Mouse (Mus musculus) kidney, adult 11 months (tissue): ENCODE results near the gene Lama1.
"Not testable (repeated sequence)": the region's sequence is repeated elsewhere in the genome, so short reads cannot be mapped to it uniquely, and the experiment has no call there.

Source experiments
- DNase-seq: peaks from one replicate; pipeline ENCODE4 v3.0.0; 2022

The Lama1 gene

GRCm38 (mm10) chr17:67722055-67722454, 25.0 kb downstream of the Lama1 start:
- no peak for DNase-seq

DNA sequence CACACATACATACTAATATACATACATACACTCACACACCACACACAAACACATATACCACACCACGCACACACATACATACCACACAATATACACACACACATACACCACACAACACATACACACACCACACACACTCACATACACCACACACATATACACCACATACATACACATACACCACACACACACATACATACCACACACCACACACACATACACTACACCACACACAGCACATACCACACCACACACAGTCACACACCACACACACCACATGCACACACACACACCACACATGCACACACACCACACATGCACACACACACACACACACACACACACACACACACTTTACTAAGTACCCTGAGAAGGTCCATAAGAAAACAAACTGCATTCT, 25.5 kb downstream of the Lama1 start:
- no peak for DNase-seq

- no peak for DNase-seq
These were observed 26.4 kb downstream of the Lama1 start for GRCm38 (mm10) chr17:67723175-67724067.

DNA sequence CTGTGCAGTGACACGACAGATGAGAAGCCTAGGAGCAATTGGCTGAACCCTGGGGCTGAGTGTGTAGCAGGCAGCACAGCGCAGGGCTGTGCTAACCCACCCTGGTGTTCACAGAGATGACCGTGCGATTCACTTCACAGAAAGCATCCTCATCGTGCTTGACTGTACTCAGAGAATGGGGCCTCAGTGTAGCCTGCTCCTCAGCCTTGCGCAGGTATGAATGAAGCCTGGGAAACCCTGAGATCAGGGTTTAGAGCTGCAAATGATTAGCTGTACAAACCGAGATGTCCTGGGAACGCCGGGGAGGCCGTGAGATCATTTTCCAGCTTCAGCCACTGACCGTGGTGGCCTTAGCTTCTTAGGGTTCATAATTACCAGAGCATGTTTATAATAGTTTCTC, 29.5 kb downstream of the Lama1 start:
- DNase-seq, result peak; percentile 42

GRCm38 (mm10) chr17:67728751-67729150, 31.7 kb downstream of the Lama1 start:
- peak; percentile 72 for DNase-seq

DNA sequence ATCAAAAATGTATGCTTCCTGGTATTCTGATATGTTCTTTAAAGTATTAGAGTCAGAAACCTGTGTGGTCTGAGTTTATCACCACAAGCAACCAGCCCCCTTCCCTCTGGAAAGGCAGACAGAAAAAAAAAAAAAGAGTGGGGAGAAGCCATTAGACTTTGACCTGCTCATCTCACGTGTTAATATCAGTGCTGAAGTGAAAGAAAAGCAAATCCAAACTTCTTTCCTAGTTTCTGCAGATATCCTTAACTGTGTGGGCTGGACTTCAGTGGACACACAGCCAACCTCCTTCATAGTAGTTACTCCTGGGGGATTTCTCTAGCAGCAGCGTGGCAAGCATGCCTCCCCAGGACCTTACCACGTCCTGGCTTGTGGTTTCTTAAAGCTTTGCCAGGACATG, 34.0 kb downstream of the Lama1 start:
- DNase-seq, result peak; percentile 37

GRCm38 (mm10) chr17:67731964-67732363, 34.9 kb downstream of the Lama1 start:
- no peak for DNase-seq

GRCm38 (mm10) chr17:67733516-67733915, 36.5 kb downstream of the Lama1 start:
- DNase-seq, result no peak

- no peak for DNase-seq
These were observed 38.7 kb downstream of the Lama1 start for GRCm38 (mm10) chr17:67735722-67736121.

DNA sequence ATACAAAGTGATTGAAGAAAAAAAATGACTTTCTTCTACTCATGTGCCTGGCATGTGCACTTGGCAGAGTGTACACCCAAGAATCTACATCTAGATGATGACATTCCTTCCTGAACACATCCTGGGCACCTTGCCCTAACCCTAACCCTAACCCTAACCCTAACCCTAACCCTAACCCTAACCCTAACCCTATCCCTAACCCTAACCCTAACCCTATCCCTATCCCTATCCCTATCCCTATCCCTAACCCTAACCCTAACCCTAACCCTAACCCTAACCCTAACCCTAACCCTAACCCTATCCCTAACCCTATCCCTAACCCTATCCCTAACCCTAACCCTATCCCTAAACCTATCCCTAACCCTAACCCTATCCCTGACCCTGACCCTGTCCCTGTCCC, 44.2 kb downstream of the Lama1 start:
- not testable (repeated sequence) for DNase-seq

DNA sequence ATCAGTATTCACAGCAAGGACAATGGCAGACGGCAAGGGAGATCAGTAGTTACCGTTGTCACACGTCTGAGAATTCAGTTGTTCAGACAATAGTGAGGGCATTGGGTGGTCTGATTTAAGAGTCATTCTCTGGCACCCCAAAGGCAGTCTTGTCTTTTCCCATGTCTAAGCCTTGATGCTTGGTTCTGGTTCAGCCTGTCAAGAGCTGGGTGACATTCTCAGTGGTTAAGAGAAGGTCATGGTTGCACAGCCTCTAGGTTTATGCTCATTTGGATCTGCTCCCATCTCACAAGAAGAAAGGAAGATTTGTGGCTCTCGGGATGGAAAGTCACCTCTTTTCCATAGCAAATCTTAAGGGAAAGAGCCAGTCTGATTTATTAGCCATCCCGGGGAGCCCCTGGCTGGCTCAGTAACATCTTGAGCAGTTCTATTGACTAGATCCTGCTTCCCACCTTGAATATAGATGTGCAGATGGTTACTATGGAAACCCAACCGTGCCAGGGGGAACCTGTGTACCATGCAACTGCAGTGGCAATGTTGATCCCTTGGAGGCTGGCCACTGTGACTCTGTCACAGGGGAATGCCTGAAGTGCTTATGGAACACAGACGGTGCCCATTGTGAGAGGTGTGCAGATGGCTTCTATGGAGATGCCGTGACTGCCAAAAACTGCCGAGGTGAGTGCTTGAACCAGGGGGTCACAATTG, 67.3 kb downstream of the Lama1 start:
- DNase-seq, result no peak

GRCm38 (mm10) chr17:67773608-67774007, 76.5 kb downstream of the Lama1 start:
- DNase-seq, result no peak

DNA sequence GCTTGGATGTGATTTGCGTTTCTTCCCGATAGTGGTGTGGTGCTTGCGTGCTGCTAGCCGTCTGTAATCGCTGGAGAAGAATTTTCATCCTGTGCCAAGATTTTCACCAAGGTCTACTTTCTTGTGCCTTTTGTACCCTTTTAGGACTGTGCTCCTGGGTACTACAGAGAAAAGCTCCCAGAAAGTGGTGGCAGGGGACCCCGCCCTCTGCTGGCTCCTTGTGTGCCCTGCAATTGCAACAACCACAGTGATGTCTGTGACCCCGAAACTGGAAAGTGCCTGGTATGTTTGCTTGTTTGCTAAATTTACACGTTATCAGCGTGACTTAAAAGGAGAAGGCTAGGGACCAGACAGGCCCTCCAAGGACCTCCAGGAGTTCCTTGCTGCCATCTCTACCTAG, 79.7 kb downstream of the Lama1 start:
- no peak for DNase-seq

GRCm38 (mm10) chr17:67779812-67780211, 82.8 kb downstream of the Lama1 start:
- DNase-seq, result peak; percentile 36

GRCm38 (mm10) chr17:67791091-67791490, 94.0 kb downstream of the Lama1 start:
- DNase-seq, result no peak

GRCm38 (mm10) chr17:67809171-67809570, 112.1 kb downstream of the Lama1 start:
- no peak for DNase-seq

GRCm38 (mm10) chr17:67813666-67814065, 116.6 kb downstream of the Lama1 start:
- DNase-seq, result no peak

- no peak for DNase-seq
These were observed 118.7 kb downstream of the Lama1 start for GRCm38 (mm10) chr17:67815720-67816119.

DNA sequence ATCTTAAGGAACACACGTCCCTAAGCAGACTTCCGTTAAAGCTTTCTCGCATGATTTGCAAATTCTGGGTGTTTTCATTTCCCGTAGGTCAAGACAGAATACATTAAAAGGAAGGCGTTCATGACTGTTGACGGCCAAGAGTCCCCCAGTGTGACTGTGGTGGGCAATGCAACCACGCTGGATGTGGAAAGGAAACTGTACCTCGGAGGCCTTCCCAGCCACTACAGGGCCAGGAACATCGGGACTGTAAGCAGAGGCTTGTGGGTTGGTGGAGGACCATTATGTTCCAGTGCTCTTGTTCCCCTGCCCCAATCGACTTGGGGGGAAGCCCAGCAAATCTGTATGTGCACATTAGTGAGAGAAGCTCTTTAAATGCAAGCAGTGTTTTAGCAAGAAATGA, 119.9 kb downstream of the Lama1 start:
- no peak for DNase-seq

DNA sequence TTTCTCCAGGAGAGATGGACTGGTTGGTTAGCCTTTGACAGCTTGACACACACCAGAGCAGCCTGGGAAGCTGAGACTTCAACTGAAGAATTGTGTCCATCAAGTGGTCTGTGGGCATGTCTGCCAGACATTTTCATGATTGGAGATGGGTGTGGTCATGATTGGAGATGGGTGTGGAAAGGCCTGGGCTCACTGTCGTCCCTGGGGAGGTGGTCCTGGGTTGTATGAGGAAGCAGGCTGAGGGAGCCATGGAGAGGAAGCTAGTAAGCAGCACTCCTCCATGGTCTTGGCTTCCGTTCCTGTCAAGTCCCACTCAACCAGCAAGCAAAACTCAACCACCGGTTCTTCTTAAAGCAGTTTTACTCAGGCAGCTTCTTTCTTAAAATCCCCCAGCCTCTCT, 130.4 kb downstream of the Lama1 start:
- DNase-seq, result no peak

GRCm38 (mm10) chr17:67836146-67836895, 139.3 kb downstream of the Lama1 start:
- DNase-seq, result no peak

- DNase-seq, result peak; percentile 80
These were observed 140.5 kb downstream of the Lama1 start for GRCm38 (mm10) chr17:67837351-67838090.

DNA sequence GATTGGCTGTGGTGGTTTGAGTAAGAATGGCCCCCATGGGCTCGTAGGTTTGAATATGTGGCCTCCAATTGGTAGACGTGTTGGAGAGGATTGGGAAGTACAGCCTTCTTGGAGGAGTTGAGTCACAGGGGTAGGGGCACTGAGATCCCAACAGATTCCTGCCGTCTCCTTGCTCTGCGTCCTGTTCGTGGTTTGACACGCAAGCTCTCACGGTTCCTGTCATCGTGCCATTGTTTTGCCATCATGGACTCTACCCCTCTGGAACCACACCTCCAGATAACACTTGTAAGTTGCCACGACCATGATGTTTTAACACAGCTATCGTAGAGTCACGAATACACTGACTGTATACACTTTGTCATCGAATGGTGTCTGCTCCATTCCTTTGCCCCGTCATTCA, 141.9 kb downstream of the Lama1 start:
- DNase-seq, result no peak
